Mouse (Mus musculus): ENCODE measurements around the gene H2afj.
A peak's percentile ranks its signal among the peaks of the same experiment; 100 is the strongest.

Gene H2afj

DNA sequence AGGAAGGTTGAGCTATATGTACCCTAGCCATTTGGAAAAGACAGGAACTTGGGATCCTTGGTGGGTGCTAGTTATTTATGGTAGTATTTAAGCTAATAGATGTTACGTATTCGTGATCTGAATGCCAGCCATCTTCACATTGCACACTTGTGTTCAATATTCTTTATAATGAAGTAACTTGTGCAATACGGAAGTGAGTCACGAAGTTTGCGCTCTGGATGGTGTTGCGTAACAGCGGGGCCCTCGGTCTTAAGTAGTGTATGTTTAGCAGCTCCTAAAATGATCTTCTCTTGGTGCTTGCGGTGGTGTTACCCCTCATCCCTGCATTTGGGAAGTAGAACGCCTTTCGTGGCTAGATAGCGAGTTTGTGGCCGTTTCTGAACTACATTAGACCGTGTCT is 1.0 kb downstream of the H2afj start:
- H3K36me3 ChIP-seq (ENCODE audit: insufficient read depth, low read length): peaks cover 46% of the 10 kb centered on the region
- H3K9me3 ChIP-seq (ENCODE audit: low read length): no peaks in the 10 kb centered on the region
- TF ChIP-seq CTCF (conservative IDR thresholded peaks at IDR 0.05; ENCODE audit: low read length) (no peak), NANOG (IDR thresholded peaks at IDR 0.05; ENCODE audit: borderline replicate concordance, low read length) (no peak), POU5F1 (IDR thresholded peaks at IDR 0.05; ENCODE audit: borderline replicate concordance, low read length) (no peak)
- H3K27me3 ChIP-seq (ENCODE audit: insufficient read depth, low read length): no peaks in the 10 kb centered on the region
- peaks cover 67% of the 10 kb centered on the region for H3K4me1 ChIP-seq (replicated peaks; ENCODE audit: low read depth, low read length)
- H3K4me3 ChIP-seq (replicated peaks; ENCODE audit: low read length): peak overlapping the region; percentile 88

DNA sequence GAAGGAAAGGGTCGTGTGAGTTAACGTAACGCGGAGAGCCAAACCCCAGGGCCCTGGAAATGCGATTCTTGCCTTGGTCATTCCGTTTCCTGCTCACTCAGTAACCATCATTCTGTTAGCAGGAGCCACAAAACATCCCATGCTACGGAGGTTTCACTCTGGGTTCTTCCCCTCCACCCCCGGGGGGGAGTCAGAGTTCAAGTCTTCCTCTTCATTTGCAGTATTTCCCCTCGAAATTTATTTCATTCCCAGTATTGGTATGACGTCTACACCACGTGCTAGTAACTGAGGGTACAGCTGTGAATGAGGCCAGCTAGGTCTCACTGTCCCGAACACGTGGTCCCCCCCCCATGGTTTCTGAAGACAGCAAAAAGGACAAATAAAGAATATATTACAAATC is 1.6 kb downstream of the H2afj start:
- peaks cover 70% of the 10 kb centered on the region for H3K4me1 ChIP-seq (replicated peaks; ENCODE audit: low read depth, low read length)
- H3K36me3 ChIP-seq (ENCODE audit: insufficient read depth, low read length): peaks cover 52% of the 10 kb centered on the region
- peak overlapping the region; percentile 88 for H3K4me3 ChIP-seq (replicated peaks; ENCODE audit: low read length)
- TF ChIP-seq POU5F1 (IDR thresholded peaks at IDR 0.05; ENCODE audit: borderline replicate concordance, low read length) (no peak), NANOG (IDR thresholded peaks at IDR 0.05; ENCODE audit: borderline replicate concordance, low read length) (no peak), CTCF (conservative IDR thresholded peaks at IDR 0.05; ENCODE audit: low read length) (no peak)
- H3K27me3 ChIP-seq (ENCODE audit: insufficient read depth, low read length): no peaks in the 10 kb centered on the region
- H3K9me3 ChIP-seq (ENCODE audit: low read length): no peaks in the 10 kb centered on the region

DNA sequence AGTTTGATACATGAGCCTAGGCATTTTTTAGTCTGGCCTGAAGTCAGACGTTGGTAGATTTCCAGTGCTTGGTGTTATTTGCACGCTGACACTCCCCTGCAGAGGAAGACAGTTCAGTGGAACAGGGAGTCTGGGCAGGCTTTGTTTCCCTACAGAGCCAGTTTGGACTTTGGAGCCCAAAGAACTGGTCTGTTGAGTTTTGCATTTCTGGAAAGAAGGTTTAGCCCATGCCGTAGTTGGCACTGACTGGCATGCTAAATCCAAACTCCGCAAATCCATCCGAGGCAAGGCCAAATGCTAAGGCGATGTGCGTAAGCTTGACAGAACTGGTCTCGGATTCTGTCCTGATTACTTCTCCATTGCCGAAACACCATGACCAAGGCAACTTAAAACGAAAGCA is 3.2 kb downstream of the H2afj start:
- no peak overlapping the region for H3K4me3 ChIP-seq (replicated peaks; ENCODE audit: low read length)
- H3K9me3 ChIP-seq (ENCODE audit: low read length): no peaks in the 10 kb centered on the region
- H3K27me3 ChIP-seq (ENCODE audit: insufficient read depth, low read length): no peaks in the 10 kb centered on the region
- peaks cover 75% of the 10 kb centered on the region for H3K4me1 ChIP-seq (replicated peaks; ENCODE audit: low read depth, low read length)
- peaks cover 65% of the 10 kb centered on the region for H3K36me3 ChIP-seq (ENCODE audit: insufficient read depth, low read length)
- TF ChIP-seq POU5F1 (IDR thresholded peaks at IDR 0.05; ENCODE audit: borderline replicate concordance, low read length) (no peak), CTCF (conservative IDR thresholded peaks at IDR 0.05; ENCODE audit: low read length) (no peak), NANOG (IDR thresholded peaks at IDR 0.05; ENCODE audit: borderline replicate concordance, low read length) (no peak)

DNA sequence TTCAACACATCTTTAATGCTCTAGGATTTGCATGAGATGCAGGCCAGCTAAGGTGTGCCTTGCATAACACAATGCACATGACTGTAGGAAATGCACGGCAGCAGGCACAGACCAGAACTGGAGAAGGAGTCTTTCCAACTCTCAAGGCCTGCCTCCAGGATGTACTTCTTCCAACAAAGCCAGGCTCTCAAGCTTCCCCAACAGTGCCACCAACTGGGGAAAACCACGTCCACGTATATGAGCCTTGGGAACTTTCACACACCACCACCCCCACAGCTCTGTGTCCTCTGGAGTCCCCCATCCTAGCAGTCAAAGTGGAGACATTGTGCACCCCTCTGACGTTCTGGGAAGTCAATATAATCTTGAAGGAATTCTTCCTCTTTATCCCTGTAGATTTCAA is 5.1 kb downstream of the H2afj start:
- no peak for TF ChIP-seq POU5F1 (IDR thresholded peaks at IDR 0.05; ENCODE audit: borderline replicate concordance, low read length)
- TF ChIP-seq NANOG (IDR thresholded peaks at IDR 0.05; ENCODE audit: borderline replicate concordance, low read length): no peak
- no peak for TF ChIP-seq CTCF (conservative IDR thresholded peaks at IDR 0.05; ENCODE audit: low read length)
- Histone ChIP-seq H3K27me3 (ENCODE audit: insufficient read depth, low read length) (no peaks in the 10 kb centered on the region), H3K4me3 (replicated peaks; ENCODE audit: low read length) (no peak overlapping the region), H3K36me3 (ENCODE audit: insufficient read depth, low read length) (peaks cover 84% of the 10 kb centered on the region), H3K9me3 (ENCODE audit: low read length) (no peaks in the 10 kb centered on the region), H3K4me1 (replicated peaks; ENCODE audit: low read depth, low read length) (peaks cover 78% of the 10 kb centered on the region)

DNA sequence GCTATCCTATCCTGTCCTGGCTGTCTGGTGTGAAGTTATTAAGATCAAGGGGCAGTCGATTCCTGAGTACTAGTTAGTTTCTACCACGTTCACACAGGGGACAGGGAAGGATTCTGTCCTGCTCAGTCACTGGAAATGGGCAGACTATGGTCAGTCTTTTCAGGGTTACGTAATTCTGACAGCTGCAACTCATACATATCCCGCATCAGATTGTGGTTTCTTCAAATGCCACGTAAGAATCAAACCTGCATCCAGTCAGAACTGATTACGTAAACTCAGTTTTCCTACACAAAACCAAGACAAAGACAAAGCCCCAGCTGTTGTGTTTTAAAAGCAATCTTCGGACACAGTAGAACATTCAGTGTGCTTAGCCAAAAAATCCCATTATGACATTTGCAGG is 7.3 kb downstream of the H2afj start:
- TF ChIP-seq POU5F1 (IDR thresholded peaks at IDR 0.05; ENCODE audit: borderline replicate concordance, low read length) (no peak), CTCF (conservative IDR thresholded peaks at IDR 0.05; ENCODE audit: low read length) (no peak), NANOG (IDR thresholded peaks at IDR 0.05; ENCODE audit: borderline replicate concordance, low read length) (no peak)
- H3K9me3 ChIP-seq (ENCODE audit: low read length): no peaks in the 10 kb centered on the region
- peaks cover 76% of the 10 kb centered on the region for H3K4me1 ChIP-seq (replicated peaks; ENCODE audit: low read depth, low read length)
- no peak overlapping the region for H3K4me3 ChIP-seq (replicated peaks; ENCODE audit: low read length)
- H3K27me3 ChIP-seq (ENCODE audit: insufficient read depth, low read length): no peaks in the 10 kb centered on the region
- peaks cover 92% of the 10 kb centered on the region for H3K36me3 ChIP-seq (ENCODE audit: insufficient read depth, low read length)

DNA sequence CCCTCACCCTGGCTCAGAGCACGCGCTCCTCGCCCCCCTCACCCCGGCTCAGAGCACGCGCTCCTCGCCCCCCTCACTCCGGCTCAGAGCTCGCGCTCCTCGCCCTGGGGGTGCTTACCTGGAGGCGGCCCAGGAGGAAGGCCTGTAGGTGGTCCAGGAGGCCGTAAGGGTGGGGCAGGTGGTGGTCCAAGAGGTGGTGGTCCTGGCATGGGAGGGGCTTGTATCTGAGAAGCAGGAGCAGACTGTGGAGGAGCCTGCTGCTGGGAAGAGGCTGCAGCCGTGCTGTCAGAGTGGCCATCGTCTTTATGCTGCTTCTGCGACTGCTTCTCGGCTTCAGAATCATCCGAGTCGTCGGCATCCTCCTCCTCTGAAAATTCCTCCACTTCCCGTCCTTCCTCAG is 8.8 kb downstream of the H2afj start:
- Histone ChIP-seq H3K4me1 (replicated peaks; ENCODE audit: low read depth, low read length) (peaks cover 72% of the 10 kb centered on the region), H3K36me3 (ENCODE audit: insufficient read depth, low read length) (peaks cover 92% of the 10 kb centered on the region), H3K4me3 (replicated peaks; ENCODE audit: low read length) (peak overlapping the region; percentile 68), H3K27me3 (ENCODE audit: insufficient read depth, low read length) (no peaks in the 10 kb centered on the region), H3K9me3 (ENCODE audit: low read length) (no peaks in the 10 kb centered on the region)
- no peak for TF ChIP-seq CTCF (conservative IDR thresholded peaks at IDR 0.05; ENCODE audit: low read length)
- TF ChIP-seq POU5F1 (IDR thresholded peaks at IDR 0.05; ENCODE audit: borderline replicate concordance, low read length): no peak
- TF ChIP-seq NANOG (IDR thresholded peaks at IDR 0.05; ENCODE audit: borderline replicate concordance, low read length): no peak

DNA sequence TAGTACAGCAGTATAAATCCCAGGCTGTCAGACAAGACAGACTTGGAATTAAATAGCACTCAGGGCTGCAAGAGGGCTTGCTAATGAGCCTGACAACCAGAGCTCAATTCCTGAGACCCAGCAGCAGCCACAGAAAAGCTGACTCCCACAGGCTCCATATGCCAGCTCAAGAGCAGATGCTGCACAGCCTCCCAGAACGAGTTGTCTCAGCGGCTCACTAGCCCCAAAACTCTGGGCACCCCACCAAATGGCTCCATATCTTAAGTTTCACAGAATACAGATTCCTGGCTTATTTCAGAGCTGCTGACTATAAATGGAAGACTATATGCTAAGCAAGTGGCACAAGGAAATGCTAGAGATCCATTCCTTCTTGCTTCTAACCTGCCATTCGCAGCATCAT is 9.5 kb downstream of the H2afj start:
- peaks cover 92% of the 10 kb centered on the region for H3K36me3 ChIP-seq (ENCODE audit: insufficient read depth, low read length)
- TF ChIP-seq POU5F1 (IDR thresholded peaks at IDR 0.05; ENCODE audit: borderline replicate concordance, low read length) (no peak), NANOG (IDR thresholded peaks at IDR 0.05; ENCODE audit: borderline replicate concordance, low read length) (no peak), CTCF (conservative IDR thresholded peaks at IDR 0.05; ENCODE audit: low read length) (no peak)
- peaks cover 71% of the 10 kb centered on the region for H3K4me1 ChIP-seq (replicated peaks; ENCODE audit: low read depth, low read length)
- no peaks in the 10 kb centered on the region for H3K27me3 ChIP-seq (ENCODE audit: insufficient read depth, low read length)
- 0 out of 2 replicates have a peak overlapping the region, but pooled peaks have one; percentile 7 for H3K4me3 ChIP-seq (replicated peaks; ENCODE audit: low read length)
- no peaks in the 10 kb centered on the region for H3K9me3 ChIP-seq (ENCODE audit: low read length)

DNA sequence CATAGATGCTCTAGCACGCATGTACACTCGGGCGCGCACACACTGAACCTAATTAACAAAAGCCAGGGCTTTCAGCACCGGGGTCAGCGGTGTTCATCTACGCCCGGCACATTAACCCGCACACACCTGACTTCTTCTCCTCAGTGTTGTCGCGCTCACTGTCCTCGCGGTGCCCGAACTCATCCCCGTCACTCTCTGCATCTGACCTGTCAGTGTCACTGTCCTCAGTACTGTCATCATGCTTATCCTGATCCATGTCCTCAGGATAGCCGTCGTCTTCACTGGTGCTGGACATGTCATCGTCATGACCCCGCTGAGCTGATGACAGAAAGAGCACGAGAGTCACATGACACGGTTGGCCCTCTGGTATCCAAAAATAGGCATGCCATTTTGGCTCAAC is 12.3 kb downstream of the H2afj start:
- Histone ChIP-seq H3K4me1 (replicated peaks; ENCODE audit: low read depth, low read length) (peaks cover 55% of the 10 kb centered on the region), H3K27me3 (ENCODE audit: insufficient read depth, low read length) (no peaks in the 10 kb centered on the region), H3K9me3 (ENCODE audit: low read length) (no peaks in the 10 kb centered on the region), H3K36me3 (ENCODE audit: insufficient read depth, low read length) (peaks cover 91% of the 10 kb centered on the region), H3K4me3 (replicated peaks; ENCODE audit: low read length) (no peak overlapping the region)
- TF ChIP-seq CTCF (conservative IDR thresholded peaks at IDR 0.05; ENCODE audit: low read length): no peak
- TF ChIP-seq NANOG (IDR thresholded peaks at IDR 0.05; ENCODE audit: borderline replicate concordance, low read length): no peak
- no peak for TF ChIP-seq POU5F1 (IDR thresholded peaks at IDR 0.05; ENCODE audit: borderline replicate concordance, low read length)

DNA sequence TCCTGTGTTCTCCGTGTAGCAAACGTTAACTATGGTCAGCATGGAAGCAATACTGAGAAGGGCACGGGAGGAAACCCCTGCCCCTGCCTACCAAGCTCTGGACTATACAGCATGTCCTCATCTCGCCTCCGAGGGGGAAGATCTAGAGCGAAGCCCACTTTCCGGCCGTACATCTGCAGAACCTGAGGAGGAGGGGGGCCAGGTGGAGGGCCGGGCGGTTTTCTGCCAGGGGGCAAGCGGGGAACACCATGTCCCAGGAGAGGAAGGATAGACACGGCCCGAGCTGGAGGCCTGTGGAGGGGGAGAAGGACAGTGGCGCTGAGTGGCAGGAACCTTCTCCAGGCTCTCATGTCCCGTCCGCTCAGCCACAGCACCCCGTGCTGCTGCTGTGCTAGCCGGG is 13.0 kb downstream of the H2afj start:
- Histone ChIP-seq H3K27me3 (ENCODE audit: insufficient read depth, low read length) (no peaks in the 10 kb centered on the region), H3K9me3 (ENCODE audit: low read length) (no peaks in the 10 kb centered on the region), H3K36me3 (ENCODE audit: insufficient read depth, low read length) (peaks cover 90% of the 10 kb centered on the region), H3K4me1 (replicated peaks; ENCODE audit: low read depth, low read length) (peaks cover 54% of the 10 kb centered on the region), H3K4me3 (replicated peaks; ENCODE audit: low read length) (no peak overlapping the region)
- TF ChIP-seq POU5F1 (IDR thresholded peaks at IDR 0.05; ENCODE audit: borderline replicate concordance, low read length): no peak
- no peak for TF ChIP-seq CTCF (conservative IDR thresholded peaks at IDR 0.05; ENCODE audit: low read length)
- TF ChIP-seq NANOG (IDR thresholded peaks at IDR 0.05; ENCODE audit: borderline replicate concordance, low read length): no peak
